Mouse (Mus musculus): ENCODE measurements around the gene S1pr4. TPM values are rescaled to one million over a fixed set of nuclear protein-coding genes. Genes with fewer than 3 reads are reported as not detected.

Gene S1pr4
- total RNA-seq, 2 experiments from 2014 or later: 0.14 to 0.66 TPM

DNA sequence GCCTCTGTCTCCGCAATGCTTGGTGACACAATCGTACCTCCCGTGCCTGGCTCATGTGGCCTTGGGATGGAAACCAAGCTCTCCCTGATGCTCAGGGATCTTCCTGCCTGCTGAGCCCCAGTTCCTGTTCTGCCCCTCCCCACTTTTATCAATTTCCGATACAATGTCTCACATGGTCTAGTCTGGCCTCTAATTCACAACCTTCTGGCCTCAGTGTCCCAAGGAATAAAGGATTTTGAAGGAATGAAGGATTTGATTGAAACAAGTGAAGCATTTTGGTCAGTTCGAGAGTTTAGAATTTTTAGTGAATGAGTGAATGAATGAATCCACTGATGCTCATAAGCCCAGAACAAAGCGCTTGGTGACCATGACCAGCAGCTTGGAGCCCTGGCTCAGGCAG lies 23.2 kb upstream of the S1pr4 start:
- intact Hi-C loops (cut with DNase I): no loop called here
- DNase-seq: no peak

DNA sequence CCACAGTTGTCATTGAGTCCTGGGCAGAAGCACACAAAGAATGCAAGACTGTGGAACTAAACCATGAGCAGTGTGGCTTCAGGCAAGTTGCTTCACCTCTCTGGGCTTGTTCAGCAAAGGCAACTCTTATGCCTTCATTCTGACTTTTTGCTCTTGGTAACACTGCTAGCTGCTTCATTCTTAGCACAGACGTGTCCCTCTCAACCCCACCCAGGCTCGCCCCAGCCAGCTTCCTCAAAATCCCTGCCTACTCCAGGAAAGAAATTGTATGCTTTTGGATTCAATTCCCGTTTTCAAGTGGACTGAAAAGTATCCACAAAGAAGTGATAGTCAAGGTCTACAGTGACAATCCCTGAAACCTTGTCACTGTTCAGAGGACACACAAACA lies 20.0 kb upstream of the S1pr4 start:
- DNase-seq: no peak
- intact Hi-C loops (cut with DNase I): no loop called here

DNA sequence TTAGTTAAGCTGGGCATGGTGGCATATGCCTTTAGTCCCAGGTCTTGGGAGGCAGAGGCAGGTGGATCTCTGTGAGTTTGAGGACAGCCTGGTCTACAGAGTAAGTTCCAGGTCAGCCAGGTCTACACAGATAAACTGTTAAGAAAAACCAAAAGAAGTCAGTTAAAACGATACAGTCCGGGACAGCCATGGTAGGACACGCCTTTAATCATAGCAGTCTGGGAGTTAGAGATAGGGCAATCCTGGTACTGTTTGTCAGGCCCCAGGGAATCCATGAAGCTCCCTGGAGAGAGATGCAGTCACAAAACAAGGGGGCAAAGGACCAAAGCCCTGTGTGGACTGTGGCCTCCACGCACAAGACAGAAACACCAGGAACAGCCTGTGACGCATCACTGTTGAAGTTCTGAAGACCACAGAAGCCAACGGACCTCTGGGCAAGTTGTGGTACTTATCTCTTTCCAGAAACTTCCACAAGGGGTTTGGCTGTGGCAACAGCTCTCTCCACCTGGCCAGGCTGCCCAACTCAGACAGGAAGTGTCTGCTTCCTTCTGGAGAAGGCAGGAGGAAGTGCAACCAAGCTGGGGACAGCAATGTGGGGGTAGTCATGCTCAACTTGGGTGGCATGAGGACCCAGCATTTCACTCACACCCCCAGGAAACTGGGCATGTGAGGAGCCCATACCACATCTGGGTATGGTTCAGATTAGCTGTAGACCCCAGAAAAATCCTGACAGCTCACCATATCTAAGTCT lies 19.5 kb upstream of the S1pr4 start:
- intact Hi-C loops (cut with DNase I): no loop called here
- no peak for DNase-seq

DNA sequence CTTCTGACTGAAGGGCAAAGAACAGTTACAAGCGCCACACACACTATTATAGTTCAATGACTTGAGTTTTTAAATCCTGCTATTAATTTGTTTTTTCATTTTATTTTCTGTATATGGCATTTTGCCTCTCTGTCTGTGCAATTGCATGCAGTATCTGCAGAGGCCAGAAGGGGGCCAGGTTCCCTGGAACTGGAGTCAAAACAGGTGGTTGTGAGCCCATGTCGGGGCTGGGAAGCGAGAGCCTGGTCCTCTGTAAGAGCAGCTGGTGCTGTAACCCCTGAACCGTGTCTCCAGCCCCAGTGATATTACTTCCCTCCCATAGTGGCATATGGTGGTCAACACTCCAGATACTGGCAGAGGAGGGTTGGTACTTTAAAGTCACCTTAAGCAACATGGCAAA lies 18.6 kb upstream of the S1pr4 start:
- DNase-seq: peak; percentile 77
- intact Hi-C loops (cut with DNase I): no loop called here

DNA sequence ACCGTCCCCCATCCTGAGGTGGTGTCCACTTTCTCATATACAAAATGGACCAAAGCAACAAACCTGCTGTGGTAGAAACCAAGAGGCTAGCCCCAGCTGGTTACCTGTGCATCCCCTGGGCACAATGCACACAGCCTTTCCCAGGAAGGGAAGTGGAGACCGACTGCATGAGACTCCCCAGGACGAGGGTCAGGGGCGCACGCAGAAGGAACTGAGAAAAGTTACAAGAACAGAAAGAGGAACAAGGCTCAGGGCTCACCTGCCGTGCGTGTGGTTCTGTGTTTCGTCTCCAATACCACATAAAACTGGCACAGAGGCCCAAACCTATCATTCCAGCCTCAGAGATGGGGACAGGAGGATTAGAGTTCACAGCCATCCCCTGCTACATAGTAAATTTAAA lies 17.3 kb upstream of the S1pr4 start:
- DNase-seq: no peak
- intact Hi-C loops (cut with DNase I): no loop called here

DNA sequence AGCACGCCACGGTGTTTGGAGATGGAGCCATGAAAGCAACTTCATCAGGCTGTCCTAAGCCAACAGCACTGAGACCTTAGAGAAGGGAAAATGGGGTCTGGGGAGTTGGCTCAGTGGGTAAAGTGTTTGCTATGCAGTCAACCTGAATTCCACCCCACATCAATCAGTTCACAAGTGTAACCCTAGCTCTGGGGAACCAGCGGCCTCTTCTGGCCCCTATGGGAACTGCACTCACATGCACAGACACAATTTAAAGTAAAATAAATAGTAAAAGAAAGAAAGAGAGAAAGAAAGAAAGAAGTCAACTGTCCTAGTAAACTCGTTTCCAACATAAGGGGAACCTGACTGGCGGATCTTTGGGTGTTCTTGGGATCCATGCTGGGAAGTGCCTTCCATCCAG lies 13.9 kb upstream of the S1pr4 start:
- intact Hi-C loops (cut with DNase I): no loop called here

DNA sequence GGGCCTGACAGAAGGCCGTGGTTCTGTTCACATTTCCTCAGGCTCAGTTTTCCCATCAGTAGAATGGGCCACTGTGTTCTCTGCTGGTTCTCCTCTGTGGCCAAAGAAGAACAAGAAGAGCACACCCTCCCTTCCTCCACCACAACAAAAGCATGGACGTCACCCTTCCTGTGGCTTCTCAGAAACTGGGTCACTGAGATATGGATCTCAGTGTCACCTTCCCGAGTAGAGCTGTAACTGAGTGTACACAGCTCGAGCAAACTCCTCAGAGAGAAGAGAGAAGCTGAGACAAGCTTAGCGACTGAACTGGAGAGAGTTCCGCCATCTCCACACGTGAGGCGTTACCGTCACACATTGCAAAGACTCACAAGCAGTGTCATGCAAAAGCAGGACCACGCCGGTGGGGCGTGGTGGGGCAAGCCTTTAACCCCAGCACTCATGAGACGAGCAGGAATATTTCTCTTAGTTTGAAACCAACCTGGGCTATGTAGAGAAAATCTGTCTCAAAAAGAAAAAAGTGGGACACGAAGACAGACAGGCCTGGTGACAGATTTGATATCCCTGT lies 10.4 kb upstream of the S1pr4 start:
- intact Hi-C loops (cut with DNase I): no loop called here
- DNase-seq: no peak

More for the DNA sequence above, 13.9 kb upstream of the S1pr4 start:
- no peak for DNase-seq

DNA sequence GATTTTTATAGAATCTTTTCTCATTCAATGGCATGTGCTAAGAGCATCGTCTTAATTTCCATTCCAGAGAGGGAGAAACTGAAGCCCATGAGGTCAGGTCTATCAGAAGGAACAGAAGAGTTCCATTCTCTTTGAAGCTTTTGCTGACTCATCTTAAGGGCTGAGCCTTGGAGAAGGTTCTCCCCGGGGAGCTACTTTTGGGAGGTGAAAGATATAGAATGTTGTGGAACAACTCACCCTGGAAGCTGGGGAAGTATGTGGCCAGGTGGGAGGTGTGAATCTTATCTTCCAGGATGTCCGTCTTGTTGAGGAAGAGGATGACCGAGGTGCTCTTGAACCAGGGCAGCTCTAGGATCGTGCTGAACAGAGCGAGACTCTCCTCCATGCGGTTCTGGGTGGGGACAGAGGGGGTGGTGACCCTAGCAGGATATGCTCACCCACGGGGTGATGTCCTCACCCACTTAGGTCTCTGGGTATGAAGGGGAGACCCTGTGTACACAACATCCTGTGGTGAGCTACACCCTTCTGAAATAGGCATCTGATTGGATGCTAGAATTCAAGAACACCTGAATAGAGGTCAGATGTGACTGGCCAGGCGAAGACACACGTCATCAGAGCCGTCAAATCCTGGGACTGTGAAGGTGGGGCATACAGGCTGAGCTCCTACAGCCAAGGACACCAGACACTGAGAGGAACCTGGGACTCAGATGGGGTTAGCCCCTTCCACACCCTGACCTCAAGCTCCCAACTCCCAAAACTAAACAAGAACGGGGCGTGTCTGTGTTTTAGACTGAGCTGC lies 8.0 kb upstream of the S1pr4 start:
- intact Hi-C loops (cut with DNase I): no loop called here
- no peak for DNase-seq

DNA sequence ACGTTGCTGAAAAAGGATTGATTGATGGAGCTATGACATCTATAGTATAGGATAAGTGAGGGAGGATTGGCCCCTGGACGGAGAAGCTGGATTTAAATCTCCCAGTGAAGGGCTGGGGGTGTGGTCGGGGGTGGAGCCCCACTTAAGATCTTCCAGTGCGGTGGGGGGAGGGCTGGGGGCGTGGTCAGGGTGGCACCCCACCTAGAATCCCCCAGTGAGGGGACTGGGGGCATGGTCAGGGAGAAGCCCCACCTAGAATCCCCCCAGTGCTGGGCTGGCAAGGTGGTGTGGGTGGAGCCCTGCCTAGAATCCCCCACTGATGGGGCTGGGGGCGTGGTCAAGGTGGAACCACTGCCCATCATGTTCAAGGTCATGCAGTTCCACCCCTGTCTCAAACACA lies 7.2 kb upstream of the S1pr4 start:
- intact Hi-C loops (cut with DNase I): no loop called here
- no peak for DNase-seq

DNA sequence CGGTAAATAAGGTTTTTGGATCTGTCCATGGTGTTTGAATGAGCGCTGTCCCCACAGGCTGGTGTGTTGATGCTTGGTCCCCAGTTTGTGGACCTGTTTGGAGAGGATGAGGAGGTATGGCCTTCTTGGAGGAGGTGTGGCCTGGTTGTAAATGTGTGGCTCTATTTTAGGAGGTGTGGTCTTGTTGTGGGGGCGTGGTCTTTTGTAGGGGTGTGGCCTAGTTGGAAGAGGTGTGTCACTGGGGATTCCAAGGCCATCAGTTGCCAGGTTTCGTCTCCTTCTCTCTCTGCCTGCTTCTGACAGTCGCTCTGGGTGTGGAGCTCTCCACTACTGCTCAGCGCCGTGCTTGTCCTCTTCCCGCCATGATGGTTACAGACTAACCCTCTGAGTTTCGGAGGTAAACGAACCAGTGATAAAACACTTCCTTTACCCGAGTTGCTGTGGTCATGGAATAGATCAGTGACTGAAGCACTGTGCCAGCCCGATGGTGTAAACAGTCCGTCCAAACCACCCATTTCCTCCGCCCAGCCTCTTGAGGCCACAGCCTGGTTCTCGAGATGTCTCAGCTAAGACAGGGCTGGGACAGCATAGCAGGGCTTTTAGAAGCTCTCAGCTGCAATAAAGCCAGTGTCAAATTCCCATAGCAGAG lies 5.2 kb upstream of the S1pr4 start:
- intact Hi-C loops (cut with DNase I): no loop called here
- no peak for DNase-seq

DNA sequence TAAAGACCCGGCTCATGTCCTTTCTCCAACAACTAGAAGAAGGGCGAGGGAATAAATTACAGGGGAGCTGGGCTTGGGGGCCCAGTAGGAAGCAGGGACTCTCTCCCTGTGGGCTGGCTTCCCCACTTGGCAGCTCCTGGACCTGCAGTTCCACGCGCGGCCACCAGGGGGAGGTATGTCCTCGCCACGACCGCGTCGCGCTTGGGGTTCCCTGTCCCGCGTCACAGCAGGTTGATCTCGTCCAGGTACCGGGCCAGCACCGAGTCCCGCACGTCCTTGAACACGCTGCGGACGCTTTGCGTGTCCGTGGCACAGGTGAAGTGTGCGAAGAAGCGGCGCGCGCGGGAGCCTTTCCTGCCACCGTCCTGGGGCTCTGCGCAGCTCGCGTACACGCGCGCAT lies 2.7 kb upstream of the S1pr4 start:
- intact Hi-C loops (cut with DNase I): loop anchor here (5.0 kb wide), 3 partner anchors 40 to 670 kb away; partner anchors contain the start of gene Tle6
- peak; percentile 85 for DNase-seq

DNA sequence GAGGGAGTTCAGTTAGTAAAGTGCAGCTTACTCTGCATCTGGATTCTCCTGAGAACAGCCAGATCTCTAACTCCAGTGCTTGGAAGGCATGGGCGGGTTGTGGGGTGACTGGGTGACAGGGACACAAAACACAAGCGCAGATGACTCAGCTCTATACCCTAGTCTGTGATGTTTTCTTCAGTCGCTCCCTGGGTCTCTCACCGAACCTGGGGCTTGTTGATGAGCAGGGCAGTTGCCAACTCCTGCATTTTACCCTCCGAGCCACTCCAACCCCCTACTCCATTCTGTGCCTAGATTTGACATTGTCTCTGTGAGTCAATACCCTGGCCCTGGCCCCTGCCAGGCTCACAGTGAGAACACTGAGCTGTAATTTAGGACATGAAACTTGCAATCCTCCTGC lies 1.9 kb upstream of the S1pr4 start:
- intact Hi-C loops (cut with DNase I): loop anchor here (5.0 kb wide), 3 partner anchors 40 to 670 kb away; partner anchors contain the start of gene Tle6

DNA sequence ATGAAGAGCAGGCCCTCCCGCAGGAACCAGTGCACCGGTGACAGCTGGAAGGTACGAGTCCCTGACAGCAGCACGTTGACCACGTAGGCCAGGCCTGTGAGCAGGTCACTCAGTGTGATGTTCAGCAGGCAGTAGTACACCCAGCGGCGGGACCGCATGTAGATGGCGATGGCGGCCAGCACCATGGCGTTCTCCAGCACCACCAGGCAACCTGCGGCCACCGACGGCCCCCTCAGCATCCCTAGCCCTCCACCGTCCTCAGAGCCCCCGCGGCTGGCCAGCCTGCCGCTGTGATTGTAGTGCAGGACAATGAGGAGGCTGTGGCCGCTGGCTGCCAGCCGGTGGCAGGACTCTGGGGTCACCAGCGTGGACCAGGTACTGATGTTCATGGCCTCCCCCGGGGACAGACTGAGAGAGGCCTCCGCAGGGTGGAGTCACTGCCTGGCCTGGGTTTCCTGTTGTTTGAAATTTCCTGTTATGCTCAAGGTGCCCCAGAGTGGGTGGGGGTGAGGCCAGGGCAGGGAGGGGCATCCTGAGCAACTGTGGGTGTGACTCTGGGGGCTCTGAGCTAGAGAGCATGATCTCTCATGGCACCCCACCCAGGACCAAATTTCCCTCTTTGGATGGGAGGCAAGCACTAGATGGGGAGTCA lies 556 bp downstream of the S1pr4 start:
- DNase-seq: no peak
- intact Hi-C loops (cut with DNase I): no loop called here

More for the DNA sequence above, 1.9 kb upstream of the S1pr4 start:
- DNase-seq: no peak

DNA sequence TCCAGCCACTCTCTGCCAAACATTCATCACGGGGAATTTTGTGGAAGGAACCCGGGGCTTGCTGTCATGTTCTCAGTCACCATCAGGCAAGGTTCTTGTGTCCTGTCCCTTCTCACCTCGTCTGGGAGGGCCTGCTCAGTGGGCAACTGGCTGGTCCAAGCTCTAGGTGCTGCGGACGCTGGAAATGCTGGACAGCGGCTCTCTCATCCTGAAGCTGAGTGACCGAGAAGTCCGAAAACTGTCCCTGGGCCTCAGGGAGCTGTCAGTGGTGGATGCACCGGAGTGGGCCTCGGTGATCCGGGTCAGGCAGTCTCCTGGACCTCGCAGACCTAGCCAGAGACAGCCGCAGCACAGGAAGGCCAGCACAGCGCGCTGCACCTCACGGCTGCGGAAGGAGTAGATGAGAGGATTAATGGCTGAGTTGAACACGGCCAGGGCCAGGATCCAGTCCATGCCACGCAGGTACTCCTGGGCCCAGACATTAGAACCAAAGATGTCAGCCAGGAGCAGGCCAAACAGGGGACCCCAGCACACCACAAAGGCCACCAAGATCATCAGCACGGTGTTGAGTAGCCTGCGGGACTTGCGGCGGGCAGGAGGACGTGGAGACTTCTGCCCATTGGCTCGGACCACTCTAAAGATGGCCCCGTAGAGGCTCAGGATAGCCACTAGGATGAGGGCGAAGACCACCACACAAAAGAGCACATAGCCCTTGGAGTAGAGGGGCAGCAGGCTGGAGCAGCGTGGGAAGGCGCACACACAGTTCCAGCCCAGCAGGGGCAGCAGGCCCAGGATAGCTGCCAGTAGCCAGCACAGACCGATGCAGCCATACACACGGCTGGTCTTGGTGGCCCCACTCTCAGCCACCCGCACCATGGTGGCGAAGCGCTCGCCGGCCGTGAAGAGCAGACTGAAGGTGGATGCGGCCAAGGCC lies 1.3 kb downstream of the S1pr4 start:
- DNase-seq: no peak
- intact Hi-C loops (cut with DNase I): no loop called here

DNA sequence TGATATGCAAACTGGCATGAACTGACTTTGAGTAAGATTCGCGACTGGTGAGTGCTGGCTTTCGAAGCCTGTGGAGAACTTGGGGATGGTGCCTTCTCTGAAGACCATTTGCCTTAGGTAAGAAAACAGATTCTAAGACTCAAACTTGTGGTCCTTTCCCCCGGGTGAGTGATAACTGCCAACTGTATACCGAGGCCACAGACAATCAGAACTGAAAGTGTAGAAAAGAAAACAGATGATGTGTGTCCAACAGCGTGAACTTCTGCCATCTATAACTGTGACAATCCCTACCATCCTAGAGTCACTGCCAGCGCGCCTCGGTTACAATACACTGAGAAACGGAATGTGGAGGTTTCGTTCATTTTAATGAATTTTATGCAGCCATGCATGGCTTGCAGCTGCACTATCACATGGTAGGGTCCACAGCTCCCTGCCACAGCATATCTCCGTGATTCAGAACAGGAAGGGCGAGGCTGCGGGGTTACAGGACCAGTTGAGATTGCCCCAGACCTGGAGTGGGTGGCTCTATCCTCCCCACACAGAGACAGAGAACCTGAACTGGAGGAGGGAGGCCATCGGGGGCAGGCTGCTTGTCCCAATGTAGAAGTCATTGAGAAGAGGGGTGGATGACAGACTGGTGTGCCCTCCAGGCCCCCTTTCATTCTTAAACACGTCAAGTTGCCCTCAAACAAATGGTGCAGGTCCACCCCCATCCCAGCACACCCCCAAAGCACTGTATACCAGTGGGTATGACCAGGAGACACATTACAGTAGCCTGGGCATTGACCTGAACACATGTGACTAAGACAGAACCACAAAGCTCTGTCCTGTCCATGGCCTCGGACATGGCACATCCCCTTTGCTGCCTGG lies 2.3 kb downstream of the S1pr4 start:
- no peak for DNase-seq
- intact Hi-C loops (cut with DNase I): no loop called here

DNA sequence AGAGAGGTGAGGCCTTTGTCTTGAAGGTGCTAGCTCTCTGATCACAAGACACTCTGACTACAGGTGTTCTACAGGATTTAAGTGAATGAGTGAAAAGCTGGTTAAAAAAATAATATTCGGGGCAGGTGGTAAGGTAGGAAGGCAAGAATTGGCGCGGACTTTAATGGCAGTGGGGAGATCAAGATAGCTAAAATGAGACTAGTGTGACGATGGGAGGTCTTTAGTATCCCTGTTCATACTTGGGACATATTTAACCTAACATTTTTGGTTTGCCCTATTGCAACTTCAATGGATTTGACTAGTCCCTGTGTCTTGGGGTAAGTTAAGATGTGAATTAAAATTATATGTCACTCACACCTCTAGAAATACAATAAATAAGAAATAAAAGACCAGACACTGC lies 3.0 kb downstream of the S1pr4 start:
- no peak for DNase-seq
- intact Hi-C loops (cut with DNase I): no loop called here

DNA sequence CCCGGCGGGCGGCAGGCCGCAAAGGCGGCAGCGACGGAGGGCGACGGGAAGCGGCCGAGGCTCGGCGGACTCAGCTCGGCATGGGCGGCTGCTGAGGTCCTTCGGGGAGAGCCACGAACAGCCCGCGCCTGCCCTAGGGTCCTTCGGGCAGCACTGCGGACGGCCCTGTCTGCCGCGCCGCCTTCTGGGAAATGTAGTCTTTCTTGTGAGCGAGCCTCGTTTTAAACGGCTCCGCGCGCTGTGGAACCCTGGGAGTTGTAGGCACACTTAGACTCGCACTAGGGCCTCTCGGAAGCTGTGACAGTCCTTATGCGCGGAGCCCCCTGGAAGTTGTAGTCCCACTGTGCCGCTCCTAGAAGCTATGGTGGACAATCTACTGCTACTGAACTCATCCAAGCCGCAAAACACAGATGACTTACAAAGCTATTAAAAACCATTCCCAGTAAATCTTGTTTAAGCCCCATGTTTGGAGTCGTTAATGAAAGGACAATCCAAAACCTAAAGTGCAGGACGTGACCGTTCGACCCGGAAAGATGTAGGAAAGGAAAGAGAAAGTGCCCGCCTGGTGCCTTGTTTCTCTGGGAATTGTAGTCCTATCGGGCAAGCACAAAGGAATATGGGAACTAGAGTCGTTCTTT lies 3.5 kb downstream of the S1pr4 start, which contains the start of gene Ncln:
Gene Ncln (minus strand): TSS at position 129 of the 638 bp plus-strand sequence.
- peak; percentile 99 for DNase-seq
- intact Hi-C loops (cut with DNase I): no loop called here

DNA sequence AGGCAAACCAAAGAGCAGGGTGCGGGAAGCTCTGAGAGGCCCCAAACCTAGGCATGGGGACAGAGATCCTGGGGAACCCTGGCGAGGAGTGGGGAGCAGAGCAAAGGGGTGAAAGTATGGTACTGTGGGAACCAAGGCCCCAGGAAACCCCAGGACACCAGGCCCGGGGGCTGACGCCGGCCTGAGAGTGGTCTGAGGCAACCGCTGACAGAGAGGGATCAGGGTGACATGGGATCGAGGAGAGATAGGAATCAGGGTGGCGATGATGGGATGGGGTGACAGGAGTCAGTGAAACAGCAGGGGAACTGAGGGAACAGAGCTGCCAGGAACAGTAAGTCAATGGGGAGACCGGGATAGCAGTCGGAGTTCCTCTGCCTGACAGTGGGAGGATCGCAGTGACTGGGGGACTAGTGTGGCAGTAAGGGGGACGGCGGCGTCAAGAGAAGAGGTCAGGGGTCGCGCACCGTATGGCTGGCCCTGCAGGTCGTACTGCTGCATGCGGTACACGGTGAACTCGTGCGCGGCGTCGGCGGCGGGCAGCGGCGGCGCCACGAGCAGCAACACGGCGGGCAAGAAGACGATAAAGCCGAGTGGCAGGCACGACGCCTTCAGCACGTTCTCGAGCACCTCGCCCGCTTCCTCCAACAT lies 4.2 kb downstream of the S1pr4 start:
- no peak for DNase-seq
- intact Hi-C loops (cut with DNase I): no loop called here
